Mouse (Mus musculus) liver, embryonic 14.5 days (tissue): ENCODE data around the gene Fam8a1. TPM values are rescaled to one million over a fixed set of nuclear protein-coding genes. Genes with fewer than 3 reads are reported as not detected.

Experiments used
- ATAC-seq: fragments of 200-750 bp; cut with Nextera tagmentation; 2 replicates; pipeline ENCODE4 v1.8.0; 2017; ENCODE audit warnings: moderate number of reproducible peaks, mild to moderate bottlenecking, moderate library complexity; ENCODE audit not compliant: insufficient read depth
- DNase-seq, 3 experiments: peaks; one replicate each; pipeline ENCODE4 v3.0.0-alpha.2; 2012 to 2013; ENCODE audit warnings: low read depth in 3 of 3, low spot score in 3 of 3
- H3K27ac ChIP-seq: fragments of 300-500 bp; sonication (generic); 2 replicates; pipeline ENCODE4 v1.5.1; 2014; ENCODE audit warnings: moderate library complexity, mild to moderate bottlenecking, control low read depth, inconsistent platforms
- H3K27me3 ChIP-seq: fragments of 300-500 bp; sonication (generic); 2 replicates; pipeline ENCODE4 v1.6.1; 2014; ENCODE audit warnings: mild to moderate bottlenecking, low read length, moderate library complexity; ENCODE audit not compliant: control insufficient read depth, insufficient read depth
- H3K36me3 ChIP-seq: fragments of 300-500 bp; sonication (generic); replicated peaks from 2 replicates; pipeline ENCODE4 v1.6.1; 2014; ENCODE audit warnings: low read depth; ENCODE audit not compliant: control insufficient read depth, insufficient read depth
- H3K4me1 ChIP-seq, 2 experiments: fragments of 200-500 bp in 1 of 2; fragments of 300-500 bp in 1 of 2; sonication (generic) in 1 of 2; replicated peaks; 2 replicates each; pipeline ENCODE4 v1.6.1; 2012 to 2014; ENCODE audit warnings: antibody characterized with exemption in 1 of 2, inconsistent platforms in 1 of 2, low read length in 1 of 2; ENCODE audit not compliant: control insufficient read depth in 2 of 2, insufficient read depth in 2 of 2
- H3K4me2 ChIP-seq: fragments of 300-500 bp; sonication (generic); 2 replicates; pipeline ENCODE4 v1.6.1; 2014; ENCODE audit warnings: low read depth, mild to moderate bottlenecking, control low read depth, moderate library complexity
- H3K4me3 ChIP-seq, 2 experiments: fragments of 200-500 bp in 1 of 2; fragments of 300-500 bp in 1 of 2; sonication (generic) in 1 of 2; 2 replicates each; pipeline ENCODE4 v1.5.1; 2012 to 2014; ENCODE audit warnings: low read depth in 2 of 2, low read length in 2 of 2, mild to moderate bottlenecking in 2 of 2, control low read depth in 1 of 2, inconsistent platforms in 1 of 2, moderate library complexity in 1 of 2; ENCODE audit not compliant: insufficient read depth in 1 of 2
- H3K9ac ChIP-seq: fragments of 300-500 bp; sonication (generic); replicated peaks from 2 replicates; pipeline ENCODE4 v1.6.1; 2014; ENCODE audit warnings: mild to moderate bottlenecking, control low read depth, moderate library complexity
- H3K9me3 ChIP-seq: fragments of 300-500 bp; sonication (generic); 2 replicates; pipeline ENCODE4 v1.6.1; 2016; ENCODE audit warnings: low read length, mixed read lengths; ENCODE audit not compliant: control insufficient read depth
- CTCF ChIP-seq: IDR thresholded peaks from 2 replicates; pipeline ENCODE4 v1.5.1; 2016; ENCODE audit warnings: antibody characterized with exemption, low read depth, control low read depth
- EP300 ChIP-seq: IDR thresholded peaks from 2 replicates; pipeline ENCODE4 v1.6.1; 2016; ENCODE audit warnings: antibody characterized with exemption, low read depth
- WGBS: fragments of 180-500 bp; shearing (Covaris S2); extraction: QIAGEN DNeasy Blood & Tissue Kit; methylation state at CpG from one replicate; pipeline ENCODE4 v1.1.7; 2014; ENCODE audit not compliant: insufficient replicate concordance; 5-methylcytosine and 5-hydroxymethylcytosine counted together
- polyA plus RNA-seq, 2 experiments: library from polyadenylated mRNA; depleted of rRNA in 1 of 2; stranded (reverse) in 1 of 2; unstranded in 1 of 2; fragments of >200 nt; fragmentation: Nextera tagmentation in 1 of 2; extraction: Ambion mirVana in 1 of 2; gene quantifications; 2 replicates each; pipeline versions ENCODE4 v1.2.1 to v1.2.3; 2012 to 2014

Fam8a1 gene
- polyA plus RNA-seq, 2 experiments = 2.6 to 7.7 TPM

- H3K27me3 ChIP-seq = no peaks in the 10 kb centered on the region
- whole genome bisulfite sequencing = 76% methylated on average over 4 of the region's 4 CpGs
- no peak overlapping the region for H3K9ac ChIP-seq
- no peak overlapping the region for H3K27ac ChIP-seq
- no peak overlapping the region for H3K4me2 ChIP-seq
- no peaks in the 10 kb centered on the region for H3K9me3 ChIP-seq
- H3K4me1 ChIP-seq = no peaks in the 10 kb centered on the region
- ATAC-seq = no peak
- no peak overlapping the region for H3K4me3 ChIP-seq
- TF ChIP-seq CTCF = no peak
- TF ChIP-seq EP300 = no peak
- H3K36me3 ChIP-seq = no peaks in the 10 kb centered on the region
- DNase-seq = no peak
Measured at GRCm38 (mm10) chr13:46653671-46654070, 15.7 kb upstream of the Fam8a1 start.

- Histone ChIP-seq H3K27me3 (no peaks in the 10 kb centered on the region), H3K4me2 (no peak overlapping the region), H3K36me3 (no peaks in the 10 kb centered on the region), H3K27ac (no peak overlapping the region), H3K4me3 (no peak overlapping the region), H3K9ac (no peak overlapping the region), H3K9me3 (no peaks in the 10 kb centered on the region), H3K4me1 (no peaks in the 10 kb centered on the region)
- WGBS = 66% methylated on average over 5 of the region's 5 CpGs
- no peak for DNase-seq
- no peak for TF ChIP-seq EP300
- TF ChIP-seq CTCF = no peak
- no peak for ATAC-seq
Measured at GRCm38 (mm10) chr13:46654566-46654965, 14.8 kb upstream of the Fam8a1 start.

- Histone ChIP-seq H3K27me3 (no peaks in the 10 kb centered on the region), H3K4me1 (no peaks in the 10 kb centered on the region), H3K9ac (no peak overlapping the region), H3K9me3 (no peaks in the 10 kb centered on the region), H3K27ac (no peak overlapping the region), H3K4me3 (no peak overlapping the region), H3K36me3 (no peaks in the 10 kb centered on the region), H3K4me2 (no peak overlapping the region)
- DNase-seq = no peak
- no peak for ATAC-seq
- WGBS = 69% methylated on average over 5 of the region's 5 CpGs
- TF ChIP-seq EP300 (no peak), CTCF (peak; percentile 50)
Measured at GRCm38 (mm10) chr13:46659211-46659610, 10.1 kb upstream of the Fam8a1 start.

- DNase-seq = no peak
- H3K4me3 ChIP-seq = no peak overlapping the region
- H3K27me3 ChIP-seq = no peaks in the 10 kb centered on the region
- H3K4me2 ChIP-seq = no peak overlapping the region
- no peaks in the 10 kb centered on the region for H3K9me3 ChIP-seq
- WGBS = 29% methylated on average over 4 of the region's 4 CpGs
- H3K36me3 ChIP-seq = no peaks in the 10 kb centered on the region
- H3K9ac ChIP-seq = no peak overlapping the region
- TF ChIP-seq EP300 (no peak), CTCF (peak; percentile 46)
- H3K27ac ChIP-seq = no peak overlapping the region
- peaks cover 0 to under 1% of the 10 kb centered on the region in 2 experiments; a peak in 1 of 4 replicates for H3K4me1 ChIP-seq
- no peak for ATAC-seq
Measured at GRCm38 (mm10) chr13:46663461-46663964, 5.8 kb upstream of the Fam8a1 start.

- WGBS = under 1% methylated on average over 84 of the region's 96 CpGs
- Histone ChIP-seq H3K9ac (peak overlapping the region; percentile 71), H3K27me3 (no peaks in the 10 kb centered on the region), H3K9me3 (no peaks in the 10 kb centered on the region), H3K4me3 (peak overlapping the region; percentile 66 to 98), H3K36me3 (peaks cover 26% of the 10 kb centered on the region), H3K27ac (peak overlapping the region; percentile 53), H3K4me2 (peak overlapping the region; percentile 86), H3K4me1 (peaks cover 7 to 8% of the 10 kb centered on the region in 2 experiments)
- DNase-seq (no peak), ATAC-seq (peak; percentile 68)
- TF ChIP-seq EP300 = no peak
- TF ChIP-seq CTCF = no peak
Measured at GRCm38 (mm10) chr13:46669620-46670271, 424 bp downstream of the Fam8a1 start.
